Mouse (Mus musculus): ENCODE measurements at regions not wholly inside any gene's neighbourhood (a gene's known extent, or its start where the extent isn't known, plus 50 kb on each side); places are given as distances from the start of the nearest gene placed in this dataset.

DNA sequence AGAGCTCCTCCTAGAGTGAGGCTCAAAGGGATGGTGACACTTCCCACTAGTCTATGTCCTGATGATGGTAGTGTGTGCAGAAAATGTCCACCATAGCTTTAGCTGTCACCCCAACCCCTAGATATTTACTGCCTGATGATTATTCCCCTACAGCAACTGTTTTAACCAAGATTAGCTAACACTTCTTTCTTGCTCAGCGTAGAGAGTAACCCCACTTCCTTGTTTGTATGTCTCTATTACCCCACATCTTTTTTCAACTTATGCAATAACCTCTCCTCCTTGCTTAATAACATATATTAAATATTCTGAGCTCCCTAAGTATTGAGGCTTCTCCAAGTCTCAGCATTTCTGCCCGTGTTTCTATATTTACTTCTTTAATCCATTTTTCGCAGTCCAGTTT, 404.2 kb upstream of the Cntn3 start:
- no peak for DNase-seq

- no peak for DNase-seq
Measured at GRCm38 (mm10) chr6:103023326-103023725, 450.4 kb upstream of the Cntn3 start.

DNA sequence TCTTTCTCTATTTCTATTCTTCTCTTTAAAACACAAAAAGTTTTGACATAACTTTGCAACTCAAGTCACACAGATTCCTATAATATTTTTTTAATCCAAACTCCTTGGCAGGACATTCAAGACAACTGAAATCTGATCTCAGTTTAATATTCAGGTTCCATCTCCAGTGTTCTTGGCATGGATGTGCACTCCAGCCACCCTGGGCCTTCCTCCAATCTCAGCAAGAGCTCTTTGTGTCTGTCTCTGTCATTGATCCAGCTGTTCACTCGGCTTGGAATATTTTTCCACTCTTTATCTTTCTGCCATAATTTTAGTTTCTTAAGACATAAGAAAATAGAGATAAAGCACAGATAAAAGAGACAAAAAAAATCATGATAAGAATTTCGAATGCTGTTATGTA, 451.1 kb upstream of the Cntn3 start:
- DNase-seq: no peak

- DNase-seq: no peak
Measured at GRCm38 (mm10) chr6:103028150-103028549, 455.2 kb upstream of the Cntn3 start.

- peak; percentile 3 for DNase-seq
Measured at GRCm38 (mm10) chr6:103033418-103033817, 460.5 kb upstream of the Cntn3 start.

DNA sequence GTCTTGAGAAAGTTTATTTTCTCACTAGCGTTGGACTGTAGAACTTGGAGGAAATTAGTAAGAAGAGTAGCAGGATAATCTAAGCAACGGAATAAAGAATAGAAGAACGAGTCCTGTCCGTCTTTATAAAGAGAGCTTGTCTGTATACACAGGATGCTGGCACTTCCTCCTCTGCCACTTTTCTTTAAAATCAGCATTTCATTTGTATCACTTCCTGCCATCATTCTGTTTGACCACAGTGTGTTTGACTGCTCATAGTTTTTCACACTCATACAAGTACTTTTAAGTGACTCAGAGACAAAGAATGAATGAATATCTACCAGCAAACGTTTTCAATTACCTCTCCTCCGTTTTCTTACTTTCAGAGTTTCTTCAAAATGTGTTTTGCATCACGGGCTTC, 461.0 kb upstream of the Cntn3 start:
- no peak for DNase-seq

GRCm38 (mm10) chr6:103060591-103060990, 449.8 kb upstream of the Chl1 start:
- no peak for DNase-seq

DNA sequence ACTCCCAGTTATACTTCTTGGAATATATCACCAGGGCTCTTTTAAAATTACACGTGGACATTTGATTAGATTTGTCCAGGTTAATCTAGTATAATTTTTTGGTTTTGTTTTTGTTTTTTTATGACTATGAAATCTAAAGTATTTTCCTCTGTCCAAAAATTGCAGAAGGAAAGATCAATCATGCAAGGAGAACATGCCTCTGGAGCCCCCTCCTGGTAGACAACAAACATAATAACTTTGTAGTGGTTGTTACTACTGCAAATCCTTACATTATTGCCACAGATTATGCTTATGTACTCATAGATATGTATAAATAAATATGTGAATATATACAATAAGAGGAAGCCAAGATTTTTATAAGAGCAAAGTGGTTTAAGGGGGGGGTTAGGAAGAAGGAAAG, 404.2 kb upstream of the Chl1 start:
- DNase-seq: no peak

DNA sequence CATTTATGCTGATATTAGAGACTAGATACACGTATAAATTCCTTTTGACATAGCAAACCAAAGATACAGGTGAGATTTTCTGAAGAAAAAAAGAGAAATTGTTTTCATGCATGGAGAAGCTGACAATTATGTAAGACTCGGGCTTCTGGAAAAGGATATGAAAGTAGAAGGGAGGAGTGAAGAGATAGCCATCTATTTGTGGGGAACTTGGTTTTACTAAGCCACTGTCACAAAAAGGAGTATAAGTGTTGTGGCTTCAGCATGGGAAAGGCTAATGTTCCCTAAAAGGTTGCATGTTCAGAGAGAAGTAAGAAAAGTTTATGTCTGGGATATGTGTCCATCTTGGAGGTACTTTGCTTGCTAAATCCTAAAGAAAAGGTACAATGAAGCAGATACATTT, 390.8 kb upstream of the Chl1 start:
- DNase-seq: no peak

DNA sequence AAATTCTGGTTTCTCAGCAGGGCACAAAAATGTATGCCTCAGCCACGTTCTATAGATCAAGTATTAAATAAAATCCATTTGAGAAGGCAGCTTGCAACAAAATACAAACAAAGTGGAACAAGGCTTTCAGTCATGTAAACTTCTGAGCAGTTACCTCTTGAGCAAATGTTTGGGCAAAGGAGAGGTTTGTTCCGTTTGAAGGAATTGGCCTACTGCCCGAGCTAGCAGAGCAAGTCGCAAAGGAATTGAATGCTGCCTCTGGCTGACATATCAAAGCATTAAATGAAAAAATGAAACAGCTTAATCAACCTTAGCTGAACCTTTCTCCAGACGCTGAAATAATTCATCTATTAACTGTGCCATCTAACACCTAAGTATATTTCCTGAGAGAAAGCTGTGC, 369.5 kb upstream of the Chl1 start:
- DNase-seq: no peak

GRCm38 (mm10) chr6:103177851-103178250, 332.5 kb upstream of the Chl1 start:
- no peak for DNase-seq

DNA sequence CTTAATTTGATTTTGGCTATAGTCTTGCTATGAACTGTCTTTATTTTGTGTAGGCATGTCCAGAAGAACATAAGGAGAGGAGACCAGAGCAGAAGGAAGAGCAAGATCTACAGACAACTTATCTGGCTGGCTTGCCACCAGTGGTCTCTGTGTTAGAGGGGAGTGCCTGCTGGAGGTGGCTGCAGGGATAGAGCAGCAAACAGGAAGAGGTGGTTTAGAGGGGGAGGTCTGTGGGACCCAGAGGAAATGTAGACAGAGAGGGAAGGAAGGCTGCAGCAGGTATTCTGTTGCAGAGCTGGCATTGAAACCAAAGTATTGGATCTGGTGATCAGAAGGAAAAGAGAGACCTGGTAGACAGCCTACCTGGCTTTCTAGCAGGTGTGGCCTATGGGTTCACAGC, 327.0 kb upstream of the Chl1 start:
- no peak for DNase-seq

GRCm38 (mm10) chr6:103196838-103197237, 313.5 kb upstream of the Chl1 start:
- DNase-seq: no peak

DNA sequence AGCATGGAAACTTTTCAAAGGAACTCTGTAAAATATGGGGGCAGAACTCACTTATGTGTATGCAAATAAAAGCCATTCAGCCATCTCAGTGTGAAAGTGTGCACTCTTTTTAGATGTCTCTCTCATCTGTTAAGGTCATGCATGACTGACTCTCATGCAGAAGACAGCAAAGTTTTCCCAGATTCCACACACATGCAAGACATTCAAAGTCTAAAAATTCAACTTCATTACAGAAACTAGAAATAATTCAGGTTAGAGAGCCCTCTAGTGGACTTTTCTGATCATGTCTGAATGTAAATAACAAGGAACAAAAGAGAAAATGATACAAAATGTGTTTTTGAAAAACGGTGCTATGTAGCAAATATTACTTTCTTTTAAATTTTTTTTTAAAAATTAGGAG, 308.8 kb upstream of the Chl1 start:
- peak; percentile 53 for DNase-seq

GRCm38 (mm10) chr6:103209202-103209601, 301.2 kb upstream of the Chl1 start:
- peak; percentile 21 for DNase-seq

DNA sequence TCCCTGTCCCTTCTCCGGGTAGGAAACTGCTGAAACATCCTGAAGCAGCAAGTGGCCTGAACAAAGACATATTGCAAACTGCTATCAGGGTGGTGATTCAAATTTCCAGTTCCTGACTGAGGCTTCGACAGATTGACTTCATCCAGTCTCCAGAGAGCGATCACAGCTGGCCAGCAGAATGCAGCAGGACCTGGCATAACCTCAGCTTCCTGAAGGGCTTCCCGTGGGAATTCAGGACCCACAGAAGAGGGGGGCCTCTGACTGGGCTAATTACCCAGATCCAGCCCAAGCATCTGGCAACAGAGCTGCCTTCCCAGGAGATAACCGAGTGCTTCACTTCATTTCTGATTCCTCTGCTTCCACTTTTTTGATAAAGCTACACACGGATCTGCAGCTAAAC, 297.2 kb upstream of the Chl1 start:
- DNase-seq: peak; percentile 35

DNA sequence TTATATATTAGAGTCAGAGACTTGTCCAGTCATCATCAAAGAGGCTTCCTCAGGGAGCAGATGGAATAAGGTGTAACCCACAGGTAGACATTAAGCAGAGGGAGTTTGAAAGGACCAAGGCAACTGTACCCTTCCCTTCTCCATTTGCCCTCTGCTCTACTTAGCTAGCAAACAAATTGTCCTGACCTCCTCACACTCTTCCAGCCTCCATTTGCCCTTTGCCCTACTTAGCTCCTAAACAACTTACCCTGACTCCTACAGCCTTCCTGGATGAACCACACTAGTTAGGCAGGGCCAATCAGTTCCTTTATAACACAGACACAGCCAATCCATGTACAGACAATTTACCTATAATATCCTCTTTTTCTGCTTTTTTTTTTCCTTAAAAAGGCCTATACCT, 273.5 kb upstream of the Chl1 start:
- no peak for DNase-seq

DNA sequence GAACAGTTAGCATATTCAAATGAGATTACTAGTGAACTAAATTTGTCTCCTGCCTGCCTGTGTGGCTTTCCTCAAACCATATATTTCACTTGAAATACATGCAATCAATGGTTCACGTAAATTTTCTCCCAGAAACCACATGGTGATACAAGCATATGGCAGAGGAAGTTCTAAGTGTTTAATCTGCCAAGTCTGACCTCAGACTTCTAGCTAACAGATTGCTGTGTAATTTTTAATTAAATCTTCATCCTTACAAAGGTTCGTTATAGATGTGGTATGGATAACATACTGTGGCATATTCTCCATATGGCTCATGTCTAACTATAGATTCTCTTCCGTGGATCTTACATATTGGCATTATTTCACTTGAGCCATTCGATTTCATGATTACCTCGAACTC, 241.4 kb upstream of the Chl1 start:
- DNase-seq: no peak

GRCm38 (mm10) chr6:103272216-103272615, 238.2 kb upstream of the Chl1 start:
- DNase-seq: no peak

- DNase-seq: no peak
Measured at GRCm38 (mm10) chr6:103275071-103275470, 235.3 kb upstream of the Chl1 start.

- DNase-seq: peak; percentile 54
Measured at GRCm38 (mm10) chr6:103275476-103275875, 234.9 kb upstream of the Chl1 start.

DNA sequence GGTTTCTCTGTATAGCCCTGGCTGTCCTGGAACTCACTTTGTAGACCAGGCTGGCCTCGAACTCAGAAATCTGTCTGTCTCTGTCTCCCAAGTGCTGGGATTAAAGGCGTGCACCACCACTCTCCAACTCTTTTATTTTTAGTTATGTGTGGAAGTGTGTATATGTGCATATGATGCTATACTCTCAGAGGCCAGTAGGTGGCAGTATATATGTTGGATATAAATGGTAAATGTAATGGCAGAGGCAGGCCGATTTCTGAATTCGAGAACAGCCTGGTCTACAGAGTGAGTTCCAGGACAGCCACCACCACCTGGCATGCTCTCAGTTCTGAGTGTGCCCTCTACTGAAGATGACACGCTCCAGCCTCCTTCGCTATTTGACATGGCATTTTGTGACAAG, 214.4 kb upstream of the Chl1 start:
- DNase-seq: peak; percentile 16

DNA sequence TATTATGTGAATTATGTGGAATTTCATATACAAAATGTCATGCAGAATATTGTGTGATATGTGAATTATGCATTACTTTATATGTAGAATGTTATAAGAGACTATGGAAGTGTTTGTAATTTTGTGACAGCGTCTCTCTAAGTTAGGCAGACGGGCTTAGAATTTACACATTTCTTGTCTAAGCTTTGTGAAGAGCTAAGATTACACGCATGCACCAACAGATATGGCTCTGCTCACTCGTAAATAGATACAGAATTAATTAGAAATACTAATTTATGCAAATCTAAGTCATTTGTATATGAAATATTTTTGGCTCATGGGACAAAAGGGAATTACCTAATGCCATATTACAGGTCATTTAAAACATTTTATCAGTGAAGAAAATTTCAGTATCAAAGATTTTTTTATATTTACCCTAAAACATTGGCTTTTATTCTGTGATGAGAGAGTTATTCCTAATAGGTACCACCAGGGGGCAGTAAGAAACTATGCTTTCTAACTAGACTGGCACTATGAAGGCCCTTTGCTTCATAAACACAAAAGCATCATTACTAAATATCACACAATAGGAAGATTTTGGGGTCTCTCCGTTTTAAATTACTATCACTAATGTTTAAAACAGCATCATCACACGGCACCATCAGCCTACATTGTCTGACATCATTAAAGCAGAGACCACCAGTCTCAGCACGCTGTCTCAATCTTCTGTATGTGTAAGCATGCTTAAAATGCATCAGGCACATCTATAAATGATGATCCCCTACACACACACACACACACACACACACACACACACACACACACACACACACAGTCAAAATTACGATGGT, 203.8 kb upstream of the Chl1 start:
- DNase-seq: peak; percentile 66

- DNase-seq: no peak
Measured at GRCm38 (mm10) chr6:103307250-103307580, 203.2 kb upstream of the Chl1 start.

- DNase-seq: no peak
Measured at GRCm38 (mm10) chr6:103312149-103312548, 198.2 kb upstream of the Chl1 start.

All from retina, postnatal 1 day (tissue).